Mouse (Mus musculus) left cerebral cortex, adult 2 months (tissue): ENCODE measurements around the gene Mcur1. TPM values are rescaled to one million over a fixed set of nuclear protein-coding genes. Genes with fewer than 3 reads are reported as not detected.

Experiments used
- DNase-seq, 2 experiments: peaks; one replicate each; pipeline ENCODE4 v3.0.0; 2021 to 2022; ENCODE audit warnings: low spot score in 2 of 2, mixed read lengths in 1 of 2; ENCODE audit errors: extremely low spot score in 1 of 2
- H3K27ac ChIP-seq: fragments of 200-600 bp; 2 replicates; pipeline ENCODE4 v1.8.1; 2022
- H3K4me3 ChIP-seq: fragments of 200-600 bp; 2 replicates; pipeline ENCODE4 v1.8.1; 2022
- CTCF ChIP-seq: fragments of 200-600 bp; IDR thresholded peaks from 2 replicates; pipeline ENCODE4 v1.8.1; 2022; ENCODE audit warnings: antibody characterized with exemption, mild to moderate bottlenecking, moderate library complexity
- intact Hi-C: fragments of 180-260 bp; cut with DNase I; formaldehyde crosslinking; loops from one replicate; pipeline ENCODE4 v1.15.1; 2025
- total RNA-seq, 2 experiments: library from RNA; stranded (reverse); gene quantifications; 2 replicates each; pipeline ENCODE4 v1.2.3; 2021

Gene Mcur1
- total RNA-seq, 2 experiments from 2014 or later: 15.8 to 17.8 TPM

DNA sequence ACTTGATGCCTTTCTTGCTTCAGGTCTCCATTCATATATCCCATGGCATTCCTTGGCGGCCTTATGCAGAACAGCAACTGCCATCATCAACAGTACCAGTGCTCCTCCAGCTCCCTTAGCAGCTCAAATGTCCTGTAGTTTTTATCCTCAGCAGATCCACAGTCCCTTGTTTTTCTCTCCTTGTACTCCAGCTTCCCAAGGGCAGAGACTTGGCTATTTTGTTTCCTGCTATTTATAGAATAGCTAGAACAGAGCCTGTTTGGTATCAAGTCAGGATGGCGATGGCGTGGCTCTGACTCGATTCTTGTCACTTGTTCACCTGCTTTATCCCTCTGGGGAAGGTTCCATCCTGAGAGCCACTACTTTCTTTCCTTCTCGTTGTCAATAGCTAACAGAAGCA, 38.1 kb downstream of the Mcur1 start:
- DNase-seq: no peak
- H3K27ac ChIP-seq: no peak overlapping the region
- intact Hi-C loops: no loop called here
- H3K4me3 ChIP-seq: no peak overlapping the region
- TF ChIP-seq CTCF: no peak

DNA sequence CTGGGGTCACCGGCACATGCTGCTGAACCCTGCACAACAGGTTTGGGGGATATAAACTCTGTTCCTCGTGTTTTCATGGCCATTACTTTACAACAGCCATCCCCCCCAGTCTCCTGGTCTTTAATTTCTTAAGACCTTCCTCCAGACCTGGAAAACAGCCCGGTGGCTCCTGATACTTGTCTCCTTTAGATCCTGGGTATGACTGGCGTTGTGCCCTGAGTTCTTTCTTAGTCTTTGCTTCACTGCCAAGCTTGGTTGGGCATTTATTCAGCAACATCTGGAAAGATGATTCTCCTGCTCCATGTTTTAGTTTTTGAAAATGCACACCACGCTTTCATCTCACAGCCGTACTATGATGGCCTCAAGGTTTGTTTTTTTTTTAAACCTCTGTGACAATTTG, 40.7 kb downstream of the Mcur1 start:
- Histone ChIP-seq H3K27ac (no peak overlapping the region), H3K4me3 (no peak overlapping the region)
- intact Hi-C loops: loop anchor here (5.0 kb wide), 1 partner anchor 37 kb away; the partner anchor contains the start of gene Ranbp9
- DNase-seq: no peak
- no peak for TF ChIP-seq CTCF

DNA sequence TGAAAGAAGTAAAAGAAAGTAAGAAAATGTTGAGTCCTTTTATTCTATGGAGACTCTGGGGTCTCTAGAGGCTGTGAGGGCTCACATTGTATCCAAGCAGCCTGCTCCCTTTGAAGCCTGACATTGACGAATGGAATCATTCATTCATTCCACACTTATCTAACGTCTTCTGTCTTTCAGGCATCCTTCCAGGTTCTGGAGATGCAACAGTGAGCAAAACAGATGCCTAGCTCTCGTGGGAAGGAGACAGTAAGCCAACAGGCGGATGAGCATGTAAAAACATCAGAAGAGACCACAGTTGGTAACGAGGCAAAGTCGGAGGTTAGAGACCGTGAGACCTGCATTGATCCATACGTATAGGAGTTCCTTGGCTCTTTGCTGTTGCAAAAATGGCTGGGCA, 42.6 kb downstream of the Mcur1 start:
- intact Hi-C loops: loop anchor here (5.0 kb wide), 1 partner anchor 35 kb away; the partner anchor contains the start of gene Ranbp9
- no peak overlapping the region for H3K4me3 ChIP-seq
- no peak for DNase-seq
- H3K27ac ChIP-seq: peak overlapping the region; percentile 85
- TF ChIP-seq CTCF: no peak

DNA sequence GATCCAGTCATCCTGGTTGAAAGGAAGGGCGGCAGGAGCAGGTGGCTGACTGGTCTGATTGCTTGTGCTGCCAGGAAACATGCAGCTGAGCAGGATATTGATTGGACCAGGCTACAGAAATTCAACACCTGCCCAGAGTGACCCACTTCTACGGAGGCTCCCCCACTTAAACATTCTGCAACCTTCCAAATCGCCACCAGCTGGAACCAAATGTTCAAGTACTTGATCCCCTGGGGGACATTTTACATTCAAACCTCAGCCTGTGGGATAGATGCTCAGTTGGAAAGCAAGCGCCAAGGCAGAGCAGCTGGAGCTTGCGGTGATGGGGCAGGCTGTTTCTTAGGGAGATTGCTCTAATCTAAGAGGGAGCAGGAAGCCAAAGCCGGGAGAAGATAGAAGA, 43.1 kb downstream of the Mcur1 start:
- Histone ChIP-seq H3K27ac (peak overlapping the region; percentile 85), H3K4me3 (no peak overlapping the region)
- TF ChIP-seq CTCF: no peak
- intact Hi-C loops: loop anchor here (5.0 kb wide), 1 partner anchor 35 kb away; the partner anchor contains the start of gene Ranbp9
- no peak for DNase-seq

DNA sequence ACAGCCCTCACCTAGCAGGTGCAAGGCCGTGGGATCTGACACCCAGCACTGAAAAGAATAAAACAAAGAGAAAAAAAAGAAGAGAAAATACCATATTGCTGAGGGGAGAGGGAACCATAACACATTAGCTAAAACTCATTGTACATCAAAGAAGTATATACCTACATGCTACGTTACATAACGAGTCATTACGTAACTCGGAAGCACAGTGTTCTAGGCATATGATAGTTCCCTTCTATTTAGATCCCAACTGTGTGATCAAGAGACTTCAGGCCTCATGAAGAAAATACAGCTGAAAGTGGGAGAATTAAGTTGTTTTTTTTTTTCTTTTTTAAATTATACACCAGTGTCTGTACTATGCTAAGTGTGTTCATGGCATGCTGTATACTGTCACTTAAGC, 43.9 kb downstream of the Mcur1 start:
- H3K27ac ChIP-seq: peak overlapping the region; percentile 85
- H3K4me3 ChIP-seq: no peak overlapping the region
- no peak for DNase-seq
- intact Hi-C loops: loop anchor here (5.0 kb wide), 1 partner anchor 34 kb away; the partner anchor contains the start of gene Ranbp9
- TF ChIP-seq CTCF: no peak

DNA sequence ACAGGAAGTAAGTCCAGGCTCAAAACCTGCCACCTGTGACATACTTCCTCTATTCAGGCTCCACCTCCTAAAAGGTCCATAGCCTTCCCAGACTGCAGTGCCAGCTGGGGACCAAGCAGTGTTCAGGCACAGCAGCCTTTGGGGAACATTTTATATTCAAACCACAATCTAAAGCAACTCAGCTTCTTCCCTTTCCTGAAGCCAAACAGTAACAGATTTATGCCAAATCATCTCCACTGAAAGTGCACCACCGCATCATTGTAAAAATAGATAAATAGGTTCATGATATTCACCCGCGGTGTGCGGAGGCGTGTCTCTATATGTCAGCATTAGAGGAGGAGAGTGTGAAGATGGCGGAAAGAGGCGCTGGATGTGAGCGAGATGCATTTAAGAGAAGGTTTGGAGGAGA, 45.0 kb downstream of the Mcur1 start:
- intact Hi-C loops: loop anchor here (5.0 kb wide), 1 partner anchor 33 kb away; the partner anchor contains the start of gene Ranbp9
- Histone ChIP-seq H3K27ac (peak overlapping the region; percentile 85), H3K4me3 (no peak overlapping the region)
- no peak for TF ChIP-seq CTCF
- no peak for DNase-seq

DNA sequence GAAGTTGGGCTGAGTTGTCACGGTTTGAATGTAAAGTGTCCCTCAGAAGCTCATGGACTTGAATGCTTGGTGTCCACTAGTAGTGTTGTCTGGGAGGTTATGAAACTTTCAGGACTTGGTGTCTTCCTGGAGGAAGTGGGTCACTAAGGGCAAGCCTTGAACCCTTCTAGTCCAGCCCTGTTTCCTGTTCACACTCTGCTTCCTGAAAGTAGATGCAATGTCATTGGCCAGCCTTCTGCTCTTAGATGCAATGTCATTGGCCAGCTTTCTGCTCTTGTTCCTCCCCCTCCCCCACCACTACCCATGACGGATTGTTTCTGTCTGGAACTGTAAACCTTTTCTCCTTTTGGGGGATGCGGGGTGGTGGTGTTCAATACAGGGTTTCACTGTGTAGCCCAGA, 47.3 kb downstream of the Mcur1 start:
- no peak for TF ChIP-seq CTCF
- H3K4me3 ChIP-seq: no peak overlapping the region
- intact Hi-C loops: no loop called here
- no peak for DNase-seq
- no peak overlapping the region for H3K27ac ChIP-seq

DNA sequence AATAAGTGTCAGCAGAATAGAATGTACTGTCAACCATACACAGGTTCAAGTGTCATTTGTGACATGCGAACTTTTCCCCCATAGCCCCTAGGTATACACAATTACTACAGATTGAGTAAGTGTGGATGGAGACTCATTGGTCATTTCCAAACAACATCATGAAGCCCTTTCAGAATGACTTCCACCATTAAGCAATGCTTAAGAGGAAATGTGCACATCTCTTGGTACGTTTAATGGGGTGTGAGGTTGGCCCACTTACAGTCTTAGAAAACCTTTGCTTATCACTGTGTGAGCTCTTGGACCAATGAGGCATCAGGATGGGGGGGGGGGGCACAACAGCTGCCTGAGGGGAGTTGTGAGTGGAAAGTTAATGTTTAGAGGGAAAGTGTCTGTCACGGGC, 54.2 kb downstream of the Mcur1 start:
- no peak for DNase-seq
- intact Hi-C loops: no loop called here
- H3K4me3 ChIP-seq: no peak overlapping the region
- no peak overlapping the region for H3K27ac ChIP-seq
- TF ChIP-seq CTCF: no peak

DNA sequence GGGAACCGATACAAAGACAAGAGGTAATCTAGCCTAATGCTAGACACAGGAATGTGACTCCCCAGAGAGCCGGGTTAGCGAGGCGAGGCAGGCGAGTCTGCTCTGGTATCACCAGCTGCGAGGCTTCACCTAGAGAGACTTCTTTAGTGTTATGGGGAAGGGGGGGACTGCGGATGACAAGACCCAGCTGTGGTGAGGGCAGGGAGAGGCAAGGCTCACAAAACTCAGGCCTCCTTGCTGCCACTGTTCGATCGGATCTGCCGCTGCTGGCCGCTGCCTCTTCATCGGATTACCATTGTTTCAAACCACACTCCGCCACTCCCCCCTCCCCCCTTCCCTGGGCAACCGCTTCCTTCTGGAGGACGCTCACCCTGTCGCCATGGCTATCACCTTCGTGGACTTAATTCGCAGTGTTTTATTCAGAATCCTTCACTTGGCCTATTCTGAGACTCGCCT, 56.6 kb downstream of the Mcur1 start:
- Histone ChIP-seq H3K4me3 (no peak overlapping the region), H3K27ac (no peak overlapping the region)
- TF ChIP-seq CTCF: no peak
- DNase-seq: no peak
- intact Hi-C loops: no loop called here

DNA sequence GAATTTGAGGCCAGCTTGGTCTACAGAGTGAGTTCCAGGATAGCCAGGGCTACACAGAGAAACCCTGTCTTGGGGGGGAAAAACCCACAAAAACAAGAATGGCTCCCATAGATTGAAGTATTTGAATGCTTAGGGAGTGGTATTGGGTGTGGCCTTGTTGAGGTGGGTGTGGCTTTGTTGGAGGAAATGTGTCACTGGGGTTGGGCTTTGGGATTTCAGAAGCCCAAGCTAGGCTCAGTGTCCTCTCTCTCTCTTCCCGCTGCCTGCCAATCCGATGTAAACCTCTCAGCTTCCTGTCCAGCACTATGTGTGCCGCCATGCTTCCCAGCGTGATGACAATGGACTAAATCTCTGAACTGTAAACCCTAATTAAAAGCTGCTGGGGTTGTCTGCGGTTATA, 58.4 kb downstream of the Mcur1 start:
- intact Hi-C loops: no loop called here
- no peak for TF ChIP-seq CTCF
- DNase-seq: no peak
- Histone ChIP-seq H3K27ac (no peak overlapping the region), H3K4me3 (no peak overlapping the region)

DNA sequence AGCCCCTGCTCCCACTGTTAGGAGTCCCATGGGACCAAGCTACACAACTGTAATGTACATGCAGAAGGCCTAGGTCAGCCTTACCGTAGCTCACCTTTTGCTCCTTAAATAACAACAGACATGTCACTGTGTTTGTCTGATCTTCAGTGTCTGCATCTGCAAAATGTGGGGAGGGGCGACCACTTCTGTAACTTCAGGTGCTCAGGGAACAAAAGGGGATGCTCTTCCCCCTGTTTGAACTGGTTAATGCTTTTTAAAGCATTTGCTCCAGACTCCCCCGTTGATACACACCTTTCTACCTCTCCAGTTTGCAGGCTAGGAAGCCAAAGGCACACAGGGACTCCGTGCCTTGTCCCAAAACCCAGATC, 59.5 kb downstream of the Mcur1 start:
- Histone ChIP-seq H3K27ac (no peak overlapping the region), H3K4me3 (no peak overlapping the region)
- DNase-seq: no peak
- intact Hi-C loops: no loop called here
- no peak for TF ChIP-seq CTCF

DNA sequence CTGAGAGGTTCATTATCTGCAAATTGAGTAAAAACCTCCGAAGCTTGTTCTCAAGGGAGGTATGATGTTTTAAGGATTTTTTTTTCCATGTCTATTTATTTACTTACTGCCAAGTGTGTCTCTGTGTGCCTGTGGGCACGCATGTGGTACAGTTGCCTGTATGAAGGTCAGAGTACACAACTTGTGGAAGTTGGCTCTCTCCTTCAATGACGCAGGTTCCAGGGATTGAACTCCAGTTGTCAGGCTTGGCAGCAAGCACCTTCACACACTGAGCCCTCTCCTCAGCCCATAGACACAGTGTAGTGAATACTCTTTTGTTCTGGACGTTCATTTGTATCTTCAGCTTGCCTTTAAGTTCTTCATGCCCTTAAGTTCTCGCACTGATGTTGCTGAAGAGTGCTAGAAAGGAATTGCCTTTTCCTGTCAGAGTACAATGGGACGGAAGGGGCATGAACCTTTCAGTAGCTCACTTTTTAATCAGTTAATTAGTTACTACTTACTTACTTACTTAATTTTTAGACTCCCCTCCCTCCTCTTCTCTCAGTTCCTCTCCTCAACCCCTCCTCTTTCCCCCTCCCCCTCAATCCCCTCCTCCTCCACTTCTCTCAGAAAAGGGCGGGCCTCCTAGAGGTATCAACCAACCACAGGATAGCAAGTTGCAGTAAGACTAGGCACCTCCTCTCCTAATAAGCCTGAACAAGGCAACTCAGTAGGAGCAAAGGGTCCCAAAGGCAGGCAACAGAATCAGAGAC, 60.1 kb downstream of the Mcur1 start:
- Histone ChIP-seq H3K4me3 (no peak overlapping the region), H3K27ac (no peak overlapping the region; the same call in 1 of the 2 replicates)
- no peak for TF ChIP-seq CTCF
- DNase-seq: no peak
- intact Hi-C loops: no loop called here

DNA sequence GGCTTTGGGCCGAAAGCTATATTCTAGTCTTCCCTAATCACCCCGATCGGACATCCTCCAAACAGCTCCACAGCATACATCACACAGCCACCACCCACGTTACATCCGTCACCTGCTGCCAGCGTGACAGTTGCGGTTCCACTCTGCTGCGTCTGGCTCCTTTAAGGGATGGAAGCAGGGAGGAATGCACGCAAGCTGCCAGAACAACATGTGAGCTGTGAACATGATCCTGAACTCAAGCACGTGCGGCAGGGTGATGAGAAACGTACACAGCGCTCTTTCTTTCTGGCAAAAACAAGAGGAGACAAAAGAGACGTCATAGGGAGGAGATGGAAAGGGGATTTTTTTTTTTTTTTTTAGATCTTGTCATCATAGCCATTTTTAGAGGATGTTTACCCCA, 61.1 kb downstream of the Mcur1 start:
- peak overlapping the region; percentile 63 for H3K27ac ChIP-seq
- peak; percentile 45 to 52 for DNase-seq
- H3K4me3 ChIP-seq: no peak overlapping the region
- intact Hi-C loops: no loop called here
- no peak for TF ChIP-seq CTCF
